8 mouse cellular contexts compared by ENCODE assay signal in the genomic region with DNA sequence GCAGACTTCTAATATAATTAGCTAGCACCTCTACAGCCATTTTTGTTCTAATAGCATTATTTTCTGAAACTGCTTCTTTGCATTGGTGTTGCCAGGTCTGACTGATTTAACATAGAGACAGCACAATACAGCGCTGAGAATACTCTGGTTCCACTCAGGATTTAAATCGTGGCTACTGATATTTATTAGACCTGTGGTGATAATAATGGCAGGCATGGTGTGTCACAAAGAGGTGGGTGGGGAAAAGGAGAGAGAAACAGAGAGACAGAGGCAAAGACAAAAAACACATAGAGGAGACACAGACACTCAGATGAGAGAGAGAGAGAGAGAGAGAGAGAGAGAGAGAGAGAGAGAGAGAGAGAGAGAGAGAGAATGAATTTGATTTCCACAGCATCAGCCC. TPM values are rescaled to one million over a fixed set of nuclear protein-coding genes. Genes with fewer than 3 reads are reported as not detected.
DNase-seq lines count a peak whose midpoint lies in the region; ATAC-seq and TF ChIP-seq lines count a peak whose summit lies in the region.

No protein-coding gene starts in this region.

- TF ChIP-seq CTCF in thymus, adult 2 months (IDR thresholded peaks at IDR 0.05; ENCODE audit: borderline replicate concordance, control insufficient read depth, extremely low read depth, insufficient read depth, low read length, poor library complexity), result no peak

- no peaks in the 10 kb centered on the region; the same call in 1 of the 2 replicates for H3K27me3 ChIP-seq in kidney, embryonic 14.5 days (ENCODE audit: control insufficient read depth, insufficient read depth, low read length)
- no peaks in the 10 kb centered on the region for H3K27me3 ChIP-seq in hindbrain, embryonic 10.5 days (ENCODE audit: insufficient read depth, poor library complexity, severe bottlenecking)
- H3K27me3 ChIP-seq in midbrain, embryonic 12.5 days, result no peaks in the 10 kb centered on the region
- H3K27me3 ChIP-seq in thymus, adult 2 months (ENCODE audit: control insufficient read depth, insufficient read depth, low read length), result no peaks in the 10 kb centered on the region

- no peak overlapping the region for H3K27ac ChIP-seq in kidney, embryonic 14.5 days (ENCODE audit: low read depth, low read length)
- peak overlapping the region; percentile 89 for H3K27ac ChIP-seq in hindbrain, embryonic 10.5 days
- peak overlapping the region; percentile 84 for H3K27ac ChIP-seq in midbrain, embryonic 12.5 days (replicated peaks)
- no peak overlapping the region for H3K27ac ChIP-seq in thymus, adult 2 months (ENCODE audit: control insufficient read depth, insufficient read depth, low read length)

- DNase-seq in kidney, postnatal 36 days, result no peak
- peak; percentile 5 for DNase-seq in cerebellum, adult 9-11 months
- no peak for DNase-seq in hindbrain, embryonic 10.5 days (ENCODE audit: low spot score)
- no peak for DNase-seq in thymus, adult 2 months
- no peak for DNase-seq in frontal cortex, postnatal 10 days (ENCODE audit: low spot score in 2 of 2)
- DNase-seq in gastrocnemius, postnatal 25 days, result no peak

- H3K9ac ChIP-seq in kidney, embryonic 14.5 days (ENCODE audit: low read depth, low read length), result peak overlapping the region; percentile 61
- peak overlapping the region; percentile 78 for H3K9ac ChIP-seq in midbrain, embryonic 12.5 days (replicated peaks)

- WGBS in kidney, embryonic 14.5 days, result 11% methylated on average over 2 of the region's 2 CpGs
- 22% methylated on average over 2 of the region's 2 CpGs for WGBS in hindbrain, embryonic 10.5 days
- WGBS in midbrain, embryonic 12.5 days, result 19% methylated on average over 2 of the region's 2 CpGs
- WGBS in thymus, adult 2 months, result 21% methylated on average over 2 of the region's 2 CpGs

- ATAC-seq in kidney, embryonic 14.5 days (ENCODE audit: low FRiP score, low TSS enrichment), result peak; percentile 1; the same call in 1 of the 2 replicates
- peak; percentile 38 for ATAC-seq in midbrain, embryonic 12.5 days (ENCODE audit: low FRiP score, low read depth)

- peak overlapping the region; percentile 68 for H3K4me3 ChIP-seq in kidney, embryonic 14.5 days (ENCODE audit: low read length)
- H3K4me3 ChIP-seq in hindbrain, embryonic 10.5 days, result peak overlapping the region; percentile 66
- H3K4me3 ChIP-seq in midbrain, embryonic 12.5 days, result peak overlapping the region; percentile 63
- H3K4me3 ChIP-seq in thymus, adult 2 months (ENCODE audit: control insufficient read depth, insufficient read depth, low read length), result no peak overlapping the region

- peak overlapping the region; percentile 67 for H3K4me2 ChIP-seq in kidney, embryonic 14.5 days (replicated peaks; ENCODE audit: low read depth, low read length)
- H3K4me2 ChIP-seq in midbrain, embryonic 12.5 days (replicated peaks), result peak overlapping the region; percentile 67

- no peak for TF ChIP-seq POLR2A in thymus, adult 2 months (IDR thresholded peaks at IDR 0.05; ENCODE audit: control insufficient read depth, extremely low read depth, insufficient read depth, low read length, poor library complexity)

- no peaks in the 10 kb centered on the region for H3K9me3 ChIP-seq in kidney, embryonic 14.5 days (ENCODE audit: control insufficient read depth, low read length)
- H3K9me3 ChIP-seq in hindbrain, embryonic 10.5 days, result no peaks in the 10 kb centered on the region
- H3K9me3 ChIP-seq in midbrain, embryonic 12.5 days, result no peaks in the 10 kb centered on the region

- no peaks in the 10 kb centered on the region for H3K4me1 ChIP-seq in kidney, embryonic 14.5 days (ENCODE audit: control insufficient read depth, insufficient read depth, low read length)
- peaks cover 18% of the 10 kb centered on the region for H3K4me1 ChIP-seq in hindbrain, embryonic 10.5 days (replicated peaks)
- H3K4me1 ChIP-seq in midbrain, embryonic 12.5 days, result peaks cover 8% of the 10 kb centered on the region
- H3K4me1 ChIP-seq in thymus, adult 2 months (replicated peaks; ENCODE audit: control insufficient read depth, insufficient read depth, low read length), result 0 out of 2 replicates have a peak, but pooled peaks cover 4% of the 10 kb centered on the region

- H3K36me3 ChIP-seq in kidney, embryonic 14.5 days (ENCODE audit: control insufficient read depth, insufficient read depth, low read length), result no peaks in the 10 kb centered on the region
- H3K36me3 ChIP-seq in hindbrain, embryonic 10.5 days, result no peaks in the 10 kb centered on the region
- H3K36me3 ChIP-seq in midbrain, embryonic 12.5 days, result 0 out of 2 replicates have a peak, but pooled peaks cover 3% of the 10 kb centered on the region
- H3K36me3 ChIP-seq in thymus, adult 2 months (ENCODE audit: control insufficient read depth, insufficient read depth, low read length), result no peaks in the 10 kb centered on the region

RNA-seq across cellular contexts. Expression of a gene that starts 0.3 kb away (rescaled TPM):
- 8.5 and 9.0 TPM in 2 replicates for polyA plus RNA-seq in kidney, embryonic 14.5 days (2014; fragmentation: Nextera tagmentation; extraction: Ambion mirVana)
- polyA plus RNA-seq in hindbrain, embryonic 10.5 days (2016; fragmentation: Nextera tagmentation; extraction: Ambion mirVana), result 14.7 and 22.1 TPM in 2 replicates
- polyA plus RNA-seq in midbrain, embryonic 12.5 days (2016; fragmentation: Nextera tagmentation; extraction: Ambion mirVana), result 35.3 and 36.0 TPM in 2 replicates
- 0.03 TPM in 2 replicates for polyA plus RNA-seq in thymus, adult 2 months (2012; rRNA removed)
- total RNA-seq in gastrocnemius, postnatal 25 days (2021), result under 1 TPM in 1 of 2 experiments, not detected in 1; 0.11 TPM

Comparison
In these comparisons a context has a peak if more than half of its experiments do, and no peak if none do; other contexts are left out.
1. H3K27ac ChIP-seq: peak in hindbrain, embryonic 10.5 days (single experiment) and midbrain, embryonic 12.5 days (single experiment); none in kidney, embryonic 14.5 days (single experiment) and thymus, adult 2 months (single experiment).